ENCODE assay signal across 8 mouse cellular contexts in genomic region chr4:120887381-120888112, GRCm38 (mm10). TPM values are rescaled to one million over a fixed set of nuclear protein-coding genes. Genes with fewer than 3 reads are reported as not detected.
DNase-seq lines count a peak whose midpoint lies in the region; ATAC-seq lines count a peak whose summit lies in the region.

No protein-coding gene starts in this region.

- peaks cover 14% of the 10 kb centered on the region; the same call in 1 of the 2 replicates for H3K27me3 ChIP-seq in midbrain, embryonic 10.5 days (ENCODE audit: low read depth, poor library complexity, severe bottlenecking)
- peaks cover 30% of the 10 kb centered on the region for H3K27me3 ChIP-seq in midbrain, embryonic 13.5 days

- H3K36me3 ChIP-seq in midbrain, embryonic 10.5 days: no peaks in the 10 kb centered on the region
- H3K36me3 ChIP-seq in midbrain, embryonic 13.5 days: no peaks in the 10 kb centered on the region

- 31% methylated on average over 8 of the region's 8 CpGs for WGBS in midbrain, embryonic 10.5 days
- WGBS in midbrain, embryonic 13.5 days: 31% methylated on average over 8 of the region's 8 CpGs

- H3K27ac ChIP-seq in midbrain, embryonic 10.5 days (replicated peaks): no peak overlapping the region
- H3K27ac ChIP-seq in midbrain, embryonic 13.5 days: no peak overlapping the region

- H3K4me1 ChIP-seq in midbrain, embryonic 10.5 days: peaks cover 36% of the 10 kb centered on the region
- H3K4me1 ChIP-seq in midbrain, embryonic 13.5 days (replicated peaks): peaks cover 27% of the 10 kb centered on the region

- intact Hi-C loops in left cerebral cortex, postnatal 36 days (cut with DNase I): loop anchor here (2.0 kb wide), 2 partner anchors 21 to 37 kb away; no protein-coding TSS in a partner anchor

- H3K4me3 ChIP-seq in midbrain, embryonic 10.5 days: no peak overlapping the region
- no peak overlapping the region for H3K4me3 ChIP-seq in midbrain, embryonic 13.5 days (replicated peaks)

- no peaks in the 10 kb centered on the region for H3K9me3 ChIP-seq in midbrain, embryonic 10.5 days (replicated peaks)
- H3K9me3 ChIP-seq in midbrain, embryonic 13.5 days: no peaks in the 10 kb centered on the region

- ATAC-seq in midbrain, embryonic 13.5 days: no peak
- ATAC-seq in monocyte, adult 5-6 weeks (replicated peaks; ENCODE audit: insufficient number of reproducible peaks, low FRiP score, low TSS enrichment, poor library complexity, severe bottlenecking): peak; percentile 70
- ATAC-seq in erythroid progenitor cell, adult 5-6 weeks (replicated peaks; ENCODE audit: low FRiP score, poor library complexity, severe bottlenecking): no peak

- H3K9ac ChIP-seq in midbrain, embryonic 13.5 days (replicated peaks): no peak overlapping the region

- DNase-seq in midbrain, embryonic 10.5 days (ENCODE audit: low spot score): peak; percentile 60
- peak; percentile 51 for DNase-seq in MN1 (ENCODE audit: low spot score)
- DNase-seq in cerebellum, adult 18-20 months: peak; percentile 71 to 83
- DNase-seq in frontal cortex, postnatal 36 days (ENCODE audit: low spot score in 2 of 2): peak; percentile 56 to 82
- peak; percentile 52 to 57 for DNase-seq in left cerebral cortex, postnatal 36 days (ENCODE audit: low spot score in 2 of 2)

- H3K4me2 ChIP-seq in midbrain, embryonic 13.5 days (replicated peaks): no peak overlapping the region

RNA-seq across cellular contexts. Expression of gene Rims3, which starts 32.9 kb away (rescaled TPM):
- polyA plus RNA-seq in midbrain, embryonic 10.5 days (2016; fragmentation: Nextera tagmentation; extraction: Ambion mirVana): 3.8 and 5.4 TPM in 2 replicates
- polyA plus RNA-seq in midbrain, embryonic 13.5 days (2015; fragmentation: Nextera tagmentation; extraction: Ambion mirVana): 9.8 and 11.0 TPM in 2 replicates
- total RNA-seq in left cerebral cortex, postnatal 36 days (2021): 100 to 1,000 TPM; 122 to 134 TPM
- 1.7 to 2.9 TPM (median 1.7 TPM) in 3 replicates for total RNA-seq in monocyte, adult 5-6 weeks (2017)
- 1.7 and 5.0 TPM in 2 replicates for total RNA-seq in erythroid progenitor cell, adult 5-6 weeks (2015; ENCODE audit: low replicate concordance)
- 2.1 TPM in 1 of 2 replicates, not detected in the other for total RNA-seq in erythroid progenitor cell, adult 5-6 weeks (2017; ENCODE audit: low replicate concordance)

RNA-seq across cellular contexts. Expression of gene Exo5, which starts 37.3 kb away (rescaled TPM):
- polyA plus RNA-seq in midbrain, embryonic 10.5 days (2016; fragmentation: Nextera tagmentation; extraction: Ambion mirVana): 36.6 and 39.0 TPM in 2 replicates
- 39.2 and 44.5 TPM in 2 replicates for polyA plus RNA-seq in midbrain, embryonic 13.5 days (2015; fragmentation: Nextera tagmentation; extraction: Ambion mirVana)
- 10 to 100 TPM in 1 of 2 experiments, 1 to 10 TPM in 1; 8.9 to 11.7 TPM for total RNA-seq in left cerebral cortex, postnatal 36 days (2021)
- total RNA-seq in monocyte, adult 5-6 weeks (2017): 6.7 to 14.7 TPM (median 12.3 TPM) in 3 replicates
- total RNA-seq in erythroid progenitor cell, adult 5-6 weeks (2015; ENCODE audit: low replicate concordance): 9.4 and 10.1 TPM in 2 replicates
- total RNA-seq in erythroid progenitor cell, adult 5-6 weeks (2017; ENCODE audit: low replicate concordance): 3.5 and 4.2 TPM in 2 replicates

RNA-seq across cellular contexts. Expression of gene Nfyc, which starts 56.2 kb away (rescaled TPM):
- 123 and 127 TPM in 2 replicates for polyA plus RNA-seq in midbrain, embryonic 10.5 days (2016; fragmentation: Nextera tagmentation; extraction: Ambion mirVana)
- 87.1 and 88.8 TPM in 2 replicates for polyA plus RNA-seq in midbrain, embryonic 13.5 days (2015; fragmentation: Nextera tagmentation; extraction: Ambion mirVana)
- 10 to 100 TPM; 40.7 to 48.4 TPM for total RNA-seq in left cerebral cortex, postnatal 36 days (2021)
- 46.7 to 97.0 TPM (median 77.6 TPM) in 3 replicates for total RNA-seq in monocyte, adult 5-6 weeks (2017)
- total RNA-seq in erythroid progenitor cell, adult 5-6 weeks (2015; ENCODE audit: low replicate concordance): 76.4 and 87.2 TPM in 2 replicates
- total RNA-seq in erythroid progenitor cell, adult 5-6 weeks (2017; ENCODE audit: low replicate concordance): 50.5 and 102 TPM in 2 replicates

Comparison
In these comparisons a context has a peak if more than half of its experiments do, and no peak if none do; other contexts are left out.
1. RNA of gene Rims3, which starts 32.9 kb away (total RNA-seq): 122 to 134 TPM in left cerebral cortex, postnatal 36 days; 1.7 to 2.9 TPM in monocyte, adult 5-6 weeks and 1.7 to 5.0 TPM in erythroid progenitor cell, adult 5-6 weeks; every median in the first group is over 10 times any median in the second.
2. Peak in every context shown above with its lines, with median percentiles within 50 percentile points of each other: DNase-seq.